Mouse (Mus musculus) T-helper 2 cell (primary cell): Measurements from ENCODE around the gene Prcc.

ENCODE experiments used
- in situ Hi-C: fragments of 300-600 bp; cut with MboI, MseI; formaldehyde crosslinking; loops from one replicate; pipeline ENCODE4 v1.15.1; 2025; ENCODE audit warnings: high pct_unique_total_duplicates

The Prcc gene

GRCm38 (mm10) chr3:87885281-87886003 is at the start of gene Prcc:
Gene Prcc, minus strand, starts transcription at chr3:87885608.
- in situ Hi-C loops, result no loop called here

GRCm38 (mm10) chr3:87935201-87935600 is 49.8 kb upstream of the Prcc start:
- in situ Hi-C loops, result loop anchor here (25.0 kb wide), 1 partner anchor 777 kb away; the partner anchor contains the start of gene Rit1

GRCm38 (mm10) chr3:87934501-87934900 is 49.1 kb upstream of the Prcc start:
- in situ Hi-C loops, result loop anchor here (25.0 kb wide), 1 partner anchor 778 kb away; the partner anchor contains the start of gene Rit1

GRCm38 (mm10) chr3:87934026-87934425 is 48.6 kb upstream of the Prcc start:
- in situ Hi-C loops, result loop anchor here (25.0 kb wide), 1 partner anchor 778 kb away; the partner anchor contains the start of gene Rit1

GRCm38 (mm10) chr3:87930078-87930795 is 44.8 kb upstream of the Prcc start, which contains the start of the genes Isg20l2 and Rrnad1:
Gene Isg20l2, plus strand, starts transcription at chr3:87930314.
Gene Rrnad1, minus strand, starts transcription at chr3:87930717.
- in situ Hi-C loops, result loop anchor here (25.0 kb wide), 1 partner anchor 782 kb away; the partner anchor contains the start of gene Rit1

GRCm38 (mm10) chr3:87929341-87930077 is 44.1 kb upstream of the Prcc start:
- in situ Hi-C loops, result loop anchor here (10.0 to 25.0 kb wide), 2 partner anchors 783 to 1315 kb away; partner anchors contain the start of genes Krtcap2, Rit1 and Trim46

- in situ Hi-C loops, result loop anchor here (10.0 to 25.0 kb wide), 2 partner anchors 785 to 1317 kb away; partner anchors contain the start of genes Krtcap2, Rit1 and Trim46
Observed at GRCm38 (mm10) chr3:87927452-87927851, 42.0 kb upstream of the Prcc start.

- in situ Hi-C loops, result loop anchor here (10.0 to 25.0 kb wide), 2 partner anchors 787 to 1320 kb away; partner anchors contain the start of genes Krtcap2, Rit1 and Trim46
Observed at GRCm38 (mm10) chr3:87924996-87925395, 39.6 kb upstream of the Prcc start.

- in situ Hi-C loops, result loop anchor here (10.0 kb wide), 1 partner anchor 1324 kb away; the partner anchor contains the start of genes Krtcap2 and Trim46
Observed at GRCm38 (mm10) chr3:87920270-87920943, 35.0 kb upstream of the Prcc start.

- in situ Hi-C loops, result loop anchor here (10.0 kb wide), 1 partner anchor 1325 kb away; the partner anchor contains the start of genes Krtcap2 and Trim46
Observed at GRCm38 (mm10) chr3:87919336-87920108, 34.1 kb upstream of the Prcc start, which contains the start of gene Mrpl24. Gene Mrpl24, plus strand, starts transcription at chr3:87919506.

- in situ Hi-C loops, result no loop called here
Observed at GRCm38 (mm10) chr3:87918551-87918950, 33.1 kb upstream of the Prcc start.

GRCm38 (mm10) chr3:87916990-87917389 is 31.6 kb upstream of the Prcc start:
- in situ Hi-C loops, result no loop called here

- in situ Hi-C loops, result no loop called here
Observed at GRCm38 (mm10) chr3:87913891-87914290, 28.5 kb upstream of the Prcc start.

GRCm38 (mm10) chr3:87913491-87913890 is 28.1 kb upstream of the Prcc start:
- in situ Hi-C loops, result no loop called here

GRCm38 (mm10) chr3:87910573-87911141 is 25.2 kb upstream of the Prcc start:
- in situ Hi-C loops, result no loop called here

- in situ Hi-C loops, result no loop called here
Observed at GRCm38 (mm10) chr3:87909874-87910273, 24.5 kb upstream of the Prcc start.

GRCm38 (mm10) chr3:87909381-87909780 is 24.0 kb upstream of the Prcc start:
- in situ Hi-C loops, result no loop called here

GRCm38 (mm10) chr3:87907906-87908305 is 22.5 kb upstream of the Prcc start:
- in situ Hi-C loops, result no loop called here
